Mouse (Mus musculus) CH12.LX (cell line): ENCODE results near the gene Trex1.

ENCODE experiments used
- MAZ ChIP-seq: IDR thresholded peaks from 2 replicates; pipeline ENCODE4 v1.6.1; 2012; ENCODE audit warnings: low read depth, mild to moderate bottlenecking, inconsistent platforms, low read length, improper control_type of control experiment, moderate library complexity
- MXI1 ChIP-seq: IDR thresholded peaks from 2 replicates; pipeline ENCODE4 v1.6.1; 2011; ENCODE audit warnings: mild to moderate bottlenecking, low read depth, low read length, improper control_type of control experiment
- NELFE ChIP-seq: IDR thresholded peaks from 2 replicates; pipeline ENCODE4 v1.6.1; 2011; ENCODE audit warnings: low read depth, low read length, improper control_type of control experiment
- POLR2A ChIP-seq: IDR thresholded peaks from 2 replicates; pipeline ENCODE4 v1.6.1; 2011; ENCODE audit warnings: low read depth, mild to moderate bottlenecking, improper control_type of control experiment, low read length

GRCm38 (mm10) chr9:109073661-109074573 lies 14.4 kb upstream of the Trex1 start, which contains the start of gene Atrip:
- TF ChIP-seq MXI1 = peak; percentile 96
- no peak for TF ChIP-seq MAZ
- peak; percentile 95 for TF ChIP-seq POLR2A
- peak; percentile 93 for TF ChIP-seq NELFE
